Mouse (Mus musculus): ENCODE measurements around the gene Macrod2. TPM values are rescaled to one million over a fixed set of nuclear protein-coding genes. Genes with fewer than 3 reads are reported as not detected.

Macrod2 gene
- polyA plus RNA-seq, 1 experiment from 2014 or later: 11.5 TPM

- no peak overlapping the region for H3K4me3 ChIP-seq (replicated peaks)
- H3K27ac ChIP-seq: no peak overlapping the region
- H3K9ac ChIP-seq: no peak overlapping the region
- no peaks in the 10 kb centered on the region for H3K4me1 ChIP-seq (replicated peaks)
- no peaks in the 10 kb centered on the region for H3K36me3 ChIP-seq
- no peaks in the 10 kb centered on the region for H3K9me3 ChIP-seq (replicated peaks)
- WGBS (ENCODE audit: insufficient replicate concordance): 72% methylated on average over 1 of the region's 1 CpGs
- H3K27me3 ChIP-seq: no peaks in the 10 kb centered on the region
- no peak for DNase-seq
- no peak overlapping the region for H3K4me2 ChIP-seq
- ATAC-seq (ENCODE audit: low read depth): no peak
Observed at GRCm38 (mm10) chr2:141463946-141464345, 1068.8 kb downstream of the Macrod2 start.

GRCm38 (mm10) chr2:141472791-141473190, 1077.7 kb downstream of the Macrod2 start:
- no peaks in the 10 kb centered on the region for H3K4me1 ChIP-seq (replicated peaks)
- ATAC-seq (ENCODE audit: low read depth): no peak
- no peak overlapping the region for H3K4me2 ChIP-seq
- no peaks in the 10 kb centered on the region for H3K36me3 ChIP-seq
- H3K9ac ChIP-seq: no peak overlapping the region
- H3K27ac ChIP-seq: no peak overlapping the region
- WGBS (ENCODE audit: insufficient replicate concordance): 61% methylated on average over 1 of the region's 1 CpGs
- no peaks in the 10 kb centered on the region for H3K9me3 ChIP-seq (replicated peaks)
- H3K4me3 ChIP-seq (replicated peaks): no peak overlapping the region
- no peak for DNase-seq
- no peaks in the 10 kb centered on the region for H3K27me3 ChIP-seq

GRCm38 (mm10) chr2:141477585-141477984, 1082.5 kb downstream of the Macrod2 start:
- Histone ChIP-seq H3K4me2 (no peak overlapping the region), H3K9me3 (replicated peaks) (no peaks in the 10 kb centered on the region), H3K9ac (no peak overlapping the region), H3K36me3 (no peaks in the 10 kb centered on the region), H3K27me3 (no peaks in the 10 kb centered on the region), H3K4me3 (replicated peaks) (no peak overlapping the region), H3K27ac (no peak overlapping the region), H3K4me1 (replicated peaks) (no peaks in the 10 kb centered on the region)
- ATAC-seq (ENCODE audit: low read depth): no peak
- no peak for DNase-seq
- WGBS (ENCODE audit: insufficient replicate concordance): 56% methylated on average over 3 of the region's 3 CpGs

- Histone ChIP-seq H3K27ac (no peak overlapping the region), H3K36me3 (no peaks in the 10 kb centered on the region), H3K4me2 (no peak overlapping the region), H3K9ac (no peak overlapping the region), H3K4me3 (replicated peaks) (no peak overlapping the region), H3K9me3 (replicated peaks) (no peaks in the 10 kb centered on the region), H3K4me1 (replicated peaks) (no peaks in the 10 kb centered on the region), H3K27me3 (no peaks in the 10 kb centered on the region)
- ATAC-seq (ENCODE audit: low read depth) (no peak), DNase-seq (no peak)
- 56% methylated on average over 3 of the region's 3 CpGs for WGBS (ENCODE audit: insufficient replicate concordance)
Observed at GRCm38 (mm10) chr2:141490518-141490917, 1095.4 kb downstream of the Macrod2 start.

- DNase-seq (no peak), ATAC-seq (ENCODE audit: low read depth) (no peak)
- Histone ChIP-seq H3K4me2 (no peak overlapping the region), H3K27me3 (no peaks in the 10 kb centered on the region), H3K4me3 (replicated peaks) (no peak overlapping the region), H3K4me1 (replicated peaks) (no peaks in the 10 kb centered on the region), H3K36me3 (no peaks in the 10 kb centered on the region), H3K27ac (no peak overlapping the region), H3K9ac (no peak overlapping the region), H3K9me3 (replicated peaks) (no peaks in the 10 kb centered on the region)
- WGBS (ENCODE audit: insufficient replicate concordance): 75% methylated on average over 3 of the region's 3 CpGs
Observed at GRCm38 (mm10) chr2:141505451-141505850, 1110.3 kb downstream of the Macrod2 start.

GRCm38 (mm10) chr2:141507929-141508897, 1113.1 kb downstream of the Macrod2 start:
- H3K9me3 ChIP-seq (replicated peaks): no peaks in the 10 kb centered on the region
- no peak overlapping the region for H3K4me2 ChIP-seq
- WGBS (ENCODE audit: insufficient replicate concordance): 64% methylated on average over 9 of the region's 9 CpGs
- no peaks in the 10 kb centered on the region for H3K27me3 ChIP-seq
- no peaks in the 10 kb centered on the region for H3K4me1 ChIP-seq (replicated peaks)
- no peak overlapping the region for H3K9ac ChIP-seq
- no peaks in the 10 kb centered on the region for H3K36me3 ChIP-seq
- no peak for DNase-seq
- no peak for ATAC-seq (ENCODE audit: low read depth)
- H3K4me3 ChIP-seq (replicated peaks): no peak overlapping the region
- no peak overlapping the region for H3K27ac ChIP-seq

GRCm38 (mm10) chr2:141514976-141515375, 1119.9 kb downstream of the Macrod2 start:
- ATAC-seq (ENCODE audit: low read depth): no peak
- Histone ChIP-seq H3K27ac (no peak overlapping the region), H3K36me3 (no peaks in the 10 kb centered on the region), H3K4me3 (replicated peaks) (no peak overlapping the region), H3K9me3 (replicated peaks) (no peaks in the 10 kb centered on the region), H3K4me1 (replicated peaks) (no peaks in the 10 kb centered on the region), H3K9ac (no peak overlapping the region), H3K4me2 (no peak overlapping the region), H3K27me3 (no peaks in the 10 kb centered on the region)
- WGBS (ENCODE audit: insufficient replicate concordance): 71% methylated on average over 3 of the region's 3 CpGs
- DNase-seq: no peak

- DNase-seq: no peak
- no peaks in the 10 kb centered on the region for H3K9me3 ChIP-seq (replicated peaks)
- H3K27ac ChIP-seq: no peak overlapping the region
- no peak overlapping the region for H3K9ac ChIP-seq
- 68% methylated on average over 4 of the region's 4 CpGs for WGBS (ENCODE audit: insufficient replicate concordance)
- H3K36me3 ChIP-seq: no peaks in the 10 kb centered on the region
- ATAC-seq (ENCODE audit: low read depth): no peak
- H3K4me1 ChIP-seq (replicated peaks): no peaks in the 10 kb centered on the region
- no peaks in the 10 kb centered on the region for H3K27me3 ChIP-seq
- H3K4me3 ChIP-seq (replicated peaks): no peak overlapping the region
- no peak overlapping the region for H3K4me2 ChIP-seq
Observed at GRCm38 (mm10) chr2:141522081-141522480, 1127.0 kb downstream of the Macrod2 start.

- DNase-seq (no peak), ATAC-seq (ENCODE audit: low read depth) (no peak)
- Histone ChIP-seq H3K27me3 (no peaks in the 10 kb centered on the region), H3K4me2 (no peak overlapping the region), H3K36me3 (no peaks in the 10 kb centered on the region), H3K9me3 (replicated peaks) (no peaks in the 10 kb centered on the region), H3K9ac (no peak overlapping the region), H3K4me1 (replicated peaks) (no peaks in the 10 kb centered on the region), H3K4me3 (replicated peaks) (no peak overlapping the region), H3K27ac (no peak overlapping the region)
Observed at GRCm38 (mm10) chr2:141545877-141546276, 1150.8 kb downstream of the Macrod2 start.

GRCm38 (mm10) chr2:141551701-141552100, 1156.6 kb downstream of the Macrod2 start:
- Histone ChIP-seq H3K4me3 (replicated peaks) (no peak overlapping the region), H3K4me1 (replicated peaks) (no peaks in the 10 kb centered on the region), H3K27ac (no peak overlapping the region), H3K36me3 (no peaks in the 10 kb centered on the region), H3K9ac (no peak overlapping the region), H3K27me3 (no peaks in the 10 kb centered on the region), H3K9me3 (replicated peaks) (no peaks in the 10 kb centered on the region), H3K4me2 (no peak overlapping the region)
- DNase-seq: no peak
- whole genome bisulfite sequencing (ENCODE audit: insufficient replicate concordance): 50% methylated on average over 1 of the region's 1 CpGs
- ATAC-seq (ENCODE audit: low read depth): no peak

- Histone ChIP-seq H3K9ac (no peak overlapping the region), H3K4me3 (replicated peaks) (no peak overlapping the region), H3K27me3 (no peaks in the 10 kb centered on the region), H3K9me3 (replicated peaks) (no peaks in the 10 kb centered on the region), H3K4me2 (no peak overlapping the region), H3K4me1 (replicated peaks) (no peaks in the 10 kb centered on the region), H3K27ac (no peak overlapping the region), H3K36me3 (no peaks in the 10 kb centered on the region)
- no peak for DNase-seq
- WGBS (ENCODE audit: insufficient replicate concordance): 41% methylated on average over 2 of the region's 2 CpGs
- ATAC-seq (ENCODE audit: low read depth): no peak
Observed at GRCm38 (mm10) chr2:141556747-141557146, 1161.6 kb downstream of the Macrod2 start.

GRCm38 (mm10) chr2:141558242-141558827, 1163.2 kb downstream of the Macrod2 start:
- Histone ChIP-seq H3K27ac (no peak overlapping the region), H3K9me3 (replicated peaks) (no peaks in the 10 kb centered on the region), H3K27me3 (no peaks in the 10 kb centered on the region), H3K4me1 (replicated peaks) (no peaks in the 10 kb centered on the region), H3K4me2 (no peak overlapping the region), H3K36me3 (no peaks in the 10 kb centered on the region), H3K9ac (no peak overlapping the region), H3K4me3 (replicated peaks) (no peak overlapping the region)
- WGBS (ENCODE audit: insufficient replicate concordance): 71% methylated on average over 1 of the region's 1 CpGs
- ATAC-seq (ENCODE audit: low read depth) (no peak), DNase-seq (no peak)

All from liver, embryonic 13.5 days (tissue).